Mouse (Mus musculus) lung, postnatal 0 days (tissue): ENCODE results near the gene Mdm4.

Experiments used
- CTCF ChIP-seq: IDR thresholded peaks from 2 replicates; pipeline ENCODE4 v1.5.1; 2016; ENCODE audit warnings: antibody characterized with exemption, mild to moderate bottlenecking
- EP300 ChIP-seq: IDR thresholded peaks from 2 replicates; pipeline ENCODE4 v1.6.1; 2016; ENCODE audit warnings: antibody characterized with exemption, mild to moderate bottlenecking, control low read depth

DNA sequence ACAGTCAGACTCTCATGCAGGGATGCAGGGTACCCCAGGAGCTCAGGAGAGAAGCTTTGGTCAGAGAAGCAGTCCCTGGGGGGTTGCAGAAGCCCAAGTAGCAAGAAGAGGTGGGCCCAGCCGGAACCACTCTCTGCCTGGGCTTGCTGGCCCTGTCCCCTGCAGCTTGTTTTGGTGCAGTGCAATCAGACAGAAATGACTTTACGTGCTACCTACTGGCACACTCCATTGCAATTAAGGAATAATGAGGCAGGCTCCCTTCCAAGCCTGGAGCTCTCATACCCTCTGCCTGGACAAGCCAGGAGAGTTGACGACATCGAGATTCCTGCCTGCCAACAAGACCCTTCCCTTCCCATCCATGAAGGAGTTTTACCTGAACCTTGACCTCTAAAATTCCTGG, 100.1 kb downstream of the Mdm4 start:
- TF ChIP-seq EP300 (no peak), CTCF (no peak)
